Mouse (Mus musculus) thymus, adult 2 months (tissue): ENCODE results near the gene H1foo. TPM values are rescaled to one million over a fixed set of nuclear protein-coding genes. Genes with fewer than 3 reads are reported as not detected.

ENCODE experiments used
- DNase-seq: peaks from one replicate; pipeline ENCODE4 v3.0.0; 2021
- H3K27ac ChIP-seq: fragments of 200-500 bp; 2 replicates; pipeline ENCODE4 v1.5.1; 2012; ENCODE audit warnings: low read length, control low read depth; ENCODE audit not compliant: control insufficient read depth, insufficient read depth
- H3K27me3 ChIP-seq: fragments of 200-500 bp; 2 replicates; pipeline ENCODE4 v1.6.1; 2012; ENCODE audit warnings: mild to moderate bottlenecking, low read length, moderate library complexity, mixed read lengths; ENCODE audit not compliant: control insufficient read depth, insufficient read depth
- H3K36me3 ChIP-seq: fragments of 200-500 bp; 2 replicates; pipeline ENCODE4 v1.6.1; 2012; ENCODE audit warnings: mild to moderate bottlenecking, low read length, moderate library complexity; ENCODE audit not compliant: control insufficient read depth, insufficient read depth
- H3K4me1 ChIP-seq: fragments of 200-500 bp; replicated peaks from 2 replicates; pipeline ENCODE4 v1.6.1; 2012; ENCODE audit warnings: low read length; ENCODE audit not compliant: control insufficient read depth, insufficient read depth
- H3K4me3 ChIP-seq: fragments of 200-500 bp; 2 replicates; pipeline ENCODE4 v1.5.1; 2012; ENCODE audit warnings: mild to moderate bottlenecking, low read length, control low read depth, moderate library complexity; ENCODE audit not compliant: control insufficient read depth, insufficient read depth
- CTCF ChIP-seq: fragments of 200-500 bp; IDR thresholded peaks from 2 replicates; pipeline ENCODE4 v1.5.1; 2012; ENCODE audit warnings: mild to moderate bottlenecking, control low read depth, low read length, moderate library complexity, borderline replicate concordance; ENCODE audit not compliant: control insufficient read depth, poor library complexity, insufficient read depth; ENCODE audit errors: extremely low read depth
- POLR2A ChIP-seq: fragments of 200-500 bp; IDR thresholded peaks from 2 replicates; pipeline ENCODE4 v1.6.1; 2012; ENCODE audit warnings: mild to moderate bottlenecking, low read length, control low read depth, moderate library complexity; ENCODE audit not compliant: control insufficient read depth, poor library complexity, insufficient read depth; ENCODE audit errors: extremely low read depth
- WGBS: fragments of 180-500 bp; shearing (Covaris S2); methylation state at CpG from one replicate; pipeline ENCODE4 v1.1.7; 2018; 5-methylcytosine and 5-hydroxymethylcytosine counted together
- polyA plus RNA-seq: library from polyadenylated mRNA; depleted of rRNA; stranded (reverse); fragments of >200 nt; gene quantifications from 2 replicates; pipeline ENCODE4 v1.2.3, GENCODE M21; 2012

H1foo gene
- polyA plus RNA-seq, 1 experiment = 0.81 TPM

- DNase-seq = no peak
- no peak for TF ChIP-seq POLR2A
- TF ChIP-seq CTCF = no peak
- no peak overlapping the region for H3K4me3 ChIP-seq
- H3K36me3 ChIP-seq = peaks cover 32% of the 10 kb centered on the region
- H3K27ac ChIP-seq = no peak overlapping the region
- WGBS = 74% methylated on average over 9 of the region's 9 CpGs
- no peaks in the 10 kb centered on the region for H3K27me3 ChIP-seq
- peaks cover 50% of the 10 kb centered on the region for H3K4me1 ChIP-seq
These were observed 24.4 kb downstream of the H1foo start for GRCm38 (mm10) chr6:115969103-115969502.

GRCm38 (mm10) chr6:115969952-115970351 lies 25.2 kb downstream of the H1foo start:
- H3K4me1 ChIP-seq = peaks cover 53% of the 10 kb centered on the region

GRCm38 (mm10) chr6:115971273-115972060 lies 26.7 kb downstream of the H1foo start:
- TF ChIP-seq POLR2A = peak; percentile 52; the same call in 1 of the 2 replicates
- no peak for TF ChIP-seq CTCF
- DNase-seq = peak; percentile 72
- H3K36me3 ChIP-seq = peaks cover 37% of the 10 kb centered on the region
- H3K27me3 ChIP-seq = no peaks in the 10 kb centered on the region
- H3K27ac ChIP-seq = peak overlapping the region; percentile 93
- 0 out of 2 replicates have a peak overlapping the region, but pooled peaks have one; percentile 3 for H3K4me3 ChIP-seq
- WGBS = 70% methylated on average over 13 of the region's 13 CpGs
- peaks cover 53% of the 10 kb centered on the region for H3K4me1 ChIP-seq

More at GRCm38 (mm10) chr6:115969952-115970351, 25.2 kb downstream of the H1foo start:
- no peak for TF ChIP-seq POLR2A
- no peak for TF ChIP-seq CTCF
- 40% methylated on average over 5 of the region's 6 CpGs for WGBS
- H3K27ac ChIP-seq = peak overlapping the region; percentile 93
- peaks cover 32% of the 10 kb centered on the region for H3K36me3 ChIP-seq
- no peaks in the 10 kb centered on the region for H3K27me3 ChIP-seq
- peak; percentile 49 for DNase-seq
- H3K4me3 ChIP-seq = no peak overlapping the region

GRCm38 (mm10) chr6:115972083-115972764 lies 27.5 kb downstream of the H1foo start:
- DNase-seq = peak; percentile 23
- WGBS = 81% methylated on average over 7 of the region's 7 CpGs
- H3K27me3 ChIP-seq = no peaks in the 10 kb centered on the region
- TF ChIP-seq POLR2A (no peak), CTCF (no peak)
- H3K36me3 ChIP-seq = peaks cover 37% of the 10 kb centered on the region
- peaks cover 53% of the 10 kb centered on the region for H3K4me1 ChIP-seq
- H3K27ac ChIP-seq = peak overlapping the region; percentile 93
- H3K4me3 ChIP-seq = no peak overlapping the region

DNA sequence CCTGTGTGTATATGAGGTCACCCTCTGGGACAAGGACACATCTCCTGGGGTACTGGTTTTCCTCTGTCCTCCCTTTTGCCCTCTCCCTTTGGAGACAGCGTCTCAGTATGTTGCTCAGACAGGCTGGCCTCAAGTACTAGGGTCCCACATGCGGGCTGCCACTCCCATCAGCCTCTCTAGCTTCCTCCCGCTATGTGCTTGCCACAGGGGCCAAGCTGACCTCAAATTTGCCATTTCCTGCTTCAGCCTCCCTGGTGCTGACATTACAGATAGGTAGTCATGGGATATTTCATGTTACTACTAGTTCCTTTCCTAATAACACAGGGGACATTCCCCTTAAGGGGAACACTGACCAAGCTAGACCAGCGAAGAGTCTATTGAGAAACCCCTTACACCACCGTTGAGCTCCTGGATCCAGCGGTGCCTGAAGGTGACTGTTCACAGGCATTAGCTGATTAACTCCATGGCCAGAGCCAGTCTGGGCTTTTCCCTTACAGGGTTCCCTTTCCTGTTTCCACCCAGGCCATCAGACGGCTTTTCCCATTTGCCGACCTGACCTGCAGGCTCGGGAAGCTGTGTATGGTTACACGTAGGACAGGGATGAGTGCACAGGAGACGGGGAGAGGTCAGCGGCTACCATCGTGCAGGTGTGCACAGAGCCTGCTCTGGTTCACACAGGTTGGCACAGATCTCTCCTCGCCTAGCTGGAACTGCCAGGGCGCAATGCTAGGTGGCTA lies 28.6 kb downstream of the H1foo start:
- no peak for DNase-seq
- peaks cover 36% of the 10 kb centered on the region for H3K36me3 ChIP-seq
- 84% methylated on average over 15 of the region's 15 CpGs for WGBS
- H3K4me3 ChIP-seq = no peak overlapping the region
- peak overlapping the region; percentile 93; the same call in 1 of the 2 replicates for H3K27ac ChIP-seq
- H3K27me3 ChIP-seq = no peaks in the 10 kb centered on the region
- TF ChIP-seq POLR2A (no peak), CTCF (no peak)
- peaks cover 53% of the 10 kb centered on the region for H3K4me1 ChIP-seq
